Comparison of ENCODE assay signal across 15 mouse cellular contexts in the genomic region with DNA sequence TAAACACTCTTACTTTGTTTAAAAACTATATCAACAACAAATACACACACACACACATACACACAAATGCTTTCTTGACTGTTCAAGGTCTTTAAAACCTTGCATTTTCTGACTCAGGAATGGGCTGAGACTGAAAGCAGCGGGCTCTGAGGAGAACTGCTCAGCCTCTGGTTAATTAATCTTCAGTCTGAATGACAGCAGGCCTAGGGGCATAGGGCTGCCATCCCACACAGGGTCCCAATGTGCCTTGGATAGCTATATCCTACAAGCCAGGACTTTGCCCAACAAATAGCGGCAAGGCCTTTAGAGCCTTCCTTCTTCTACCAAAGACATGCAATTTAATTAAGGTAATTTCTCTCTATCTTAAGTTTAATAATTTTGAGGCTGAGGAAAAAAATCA. TPM values are rescaled to one million over a fixed set of nuclear protein-coding genes. Genes with fewer than 3 reads are reported as not detected.
DNase-seq lines count a peak whose midpoint lies in the region; ATAC-seq and TF ChIP-seq lines count a peak whose summit lies in the region.
"Had no signal": no experiment of that assay in that cellular context is flagged by ENCODE, and none has a peak within 500 bp of the region (broad histone marks: within the 10 kb centered on the region; RNA-seq: fewer than 3 reads in every experiment).

No protein-coding gene starts in this region.

- no peak overlapping the region for H3K4me2 ChIP-seq in embryonic facial prominence, embryonic 14.5 days (ENCODE audit: low read depth, low read length)
- H3K4me2 ChIP-seq in hindbrain, embryonic 16.5 days (ENCODE audit: low read length): no peak overlapping the region
- H3K4me2 ChIP-seq: heart, embryonic 12.5 days; neural tube, embryonic 15.5 days had no signal

- no peaks in the 10 kb centered on the region for H3K36me3 ChIP-seq in embryonic facial prominence, embryonic 14.5 days (ENCODE audit: control insufficient read depth, insufficient read depth, low read length)
- no peaks in the 10 kb centered on the region for H3K36me3 ChIP-seq in hindbrain, embryonic 16.5 days (ENCODE audit: control insufficient read depth, insufficient read depth, low read length)
- no peaks in the 10 kb centered on the region for H3K36me3 ChIP-seq in heart, adult 2 months (ENCODE audit: control insufficient read depth, insufficient read depth, low read length)
- H3K36me3 ChIP-seq: heart, embryonic 12.5 days; neural tube, embryonic 15.5 days had no signal

- H3K79me2 ChIP-seq in heart, adult 2 months (replicated peaks; ENCODE audit: control insufficient read depth, insufficient read depth, low read length): no peaks in the 10 kb centered on the region

- H3K9ac ChIP-seq in embryonic facial prominence, embryonic 14.5 days (ENCODE audit: low read depth, low read length): no peak overlapping the region
- H3K9ac ChIP-seq in hindbrain, embryonic 16.5 days (ENCODE audit: low read depth, low read length): no peak overlapping the region
- H3K9ac ChIP-seq in heart, adult 2 months (ENCODE audit: low read depth, low read length): no peak overlapping the region
- H3K9ac ChIP-seq: heart, embryonic 12.5 days; neural tube, embryonic 15.5 days had no signal

- H3K4me3 ChIP-seq in embryonic facial prominence, embryonic 14.5 days (ENCODE audit: low read depth, low read length): no peak overlapping the region
- no peak overlapping the region for H3K4me3 ChIP-seq in hindbrain, embryonic 16.5 days (ENCODE audit: low read length)
- H3K4me3 ChIP-seq in heart, adult 2 months: no peak overlapping the region
- H3K4me3 ChIP-seq: heart, embryonic 12.5 days; layer of hippocampus, adult 2 months; neural tube, embryonic 15.5 days had no signal

- intact Hi-C loops in heart, adult 2 months (cut with DNase I): no loop called here

- no peaks in the 10 kb centered on the region for H3K9me3 ChIP-seq in embryonic facial prominence, embryonic 14.5 days (ENCODE audit: control insufficient read depth, low read length)
- H3K9me3 ChIP-seq in hindbrain, embryonic 16.5 days (ENCODE audit: control insufficient read depth, low read length): no peaks in the 10 kb centered on the region
- H3K9me3 ChIP-seq: heart, embryonic 12.5 days; neural tube, embryonic 15.5 days had no signal

- no peaks in the 10 kb centered on the region for H3K27me3 ChIP-seq in embryonic facial prominence, embryonic 14.5 days (replicated peaks; ENCODE audit: control insufficient read depth, insufficient read depth, low read length)
- H3K27me3 ChIP-seq in hindbrain, embryonic 16.5 days (replicated peaks; ENCODE audit: control insufficient read depth, insufficient read depth, low read length): no peaks in the 10 kb centered on the region
- H3K27me3 ChIP-seq in heart, adult 2 months (ENCODE audit: control insufficient read depth, insufficient read depth, low read length): no peaks in the 10 kb centered on the region
- H3K27me3 ChIP-seq: heart, embryonic 12.5 days; neural tube, embryonic 15.5 days had no signal

- no peak for TF ChIP-seq CTCF in heart, adult 2 months (IDR thresholded peaks at IDR 0.05)

- 52% methylated on average over 2 of the region's 2 CpGs for WGBS in embryonic facial prominence, embryonic 14.5 days
- 41% methylated on average over 2 of the region's 2 CpGs for WGBS in hindbrain, embryonic 16.5 days
- WGBS in heart, adult 2 months: 96% methylated on average over 2 of the region's 2 CpGs

- no peak for ATAC-seq in embryonic facial prominence, embryonic 14.5 days (ENCODE audit: low read depth)
- ATAC-seq in hindbrain, embryonic 16.5 days: 0 out of 2 replicates have a peak, but pooled peaks have one; percentile 45

- no peak for TF ChIP-seq EP300 in heart, adult 2 months (IDR thresholded peaks at IDR 0.05; ENCODE audit: insufficient read depth, low read depth, low read length)

- H3K4me1 ChIP-seq in embryonic facial prominence, embryonic 14.5 days (ENCODE audit: control insufficient read depth, insufficient read depth, low read length): no peaks in the 10 kb centered on the region
- H3K4me1 ChIP-seq in hindbrain, embryonic 16.5 days (ENCODE audit: control insufficient read depth, insufficient read depth, low read depth, low read length): no peaks in the 10 kb centered on the region
- H3K4me1 ChIP-seq in heart, adult 2 months (ENCODE audit: control insufficient read depth, insufficient read depth, low read length): no peaks in the 10 kb centered on the region
- H3K4me1 ChIP-seq: heart, embryonic 12.5 days had no signal

- H3K27ac ChIP-seq in embryonic facial prominence, embryonic 14.5 days (replicated peaks; ENCODE audit: low read depth, low read length): no peak overlapping the region
- H3K27ac ChIP-seq in hindbrain, embryonic 16.5 days (ENCODE audit: low read depth, low read length): no peak overlapping the region
- no peak overlapping the region for H3K27ac ChIP-seq in heart, adult 2 months
- H3K27ac ChIP-seq: layer of hippocampus, adult 2 months; neural tube, embryonic 15.5 days had no signal

- DNase-seq in adrenal gland, adult 2 months: peak; percentile 37
- DNase-seq in adrenal gland, adult 8-10 months: no peak
- peak; percentile 76 for DNase-seq in A20 (ENCODE audit: low read depth, low spot score)
- DNase-seq in embryonic facial prominence, embryonic 14.5 days (ENCODE audit: low spot score): peak; percentile 19
- DNase-seq in heart, adult 2 months: no peak
- DNase-seq in cerebellum, postnatal 25 days: no peak
- DNase-seq in heart, postnatal 4 days: no peak
- DNase-seq: cerebellum, adult 11 months; gastrocnemius, postnatal 25 days; kidney, adult 8-10 months; right cerebral cortex, adult 18-20 months had no signal

- TF ChIP-seq POLR2A in heart, adult 2 months (IDR thresholded peaks at IDR 0.05; ENCODE audit: insufficient read depth, low read depth, low read length): no peak

RNA-seq across cellular contexts. Expression of a gene that starts 43.2 kb away (rescaled TPM):
- 10 to 100 TPM; 14.3 to 18.1 TPM for total RNA-seq in adrenal gland, adult 2 months (2021)
- polyA plus RNA-seq in adrenal gland, adult 2 months (2012; rRNA removed): 8.5 and 11.0 TPM in 2 replicates
- total RNA-seq in adrenal gland, adult 8-10 months (2022): 10 to 100 TPM; 18.2 to 29.0 (median 22.1) TPM
- 18.5 and 21.0 TPM in 2 replicates for polyA plus RNA-seq in embryonic facial prominence, embryonic 14.5 days (2014; fragmentation: Nextera tagmentation; extraction: Ambion mirVana)
- 14.1 and 15.1 TPM in 2 replicates for polyA plus RNA-seq in hindbrain, embryonic 16.5 days (2015; fragmentation: Nextera tagmentation; extraction: Ambion mirVana)
- total RNA-seq in heart, adult 2 months (2021): 1 to 10 TPM; 6.3 to 7.3 TPM
- polyA plus RNA-seq in heart, adult 2 months (2012; rRNA removed): 6.9 and 12.4 TPM in 2 replicates
- 10 to 100 TPM; 11.9 to 13.1 TPM for total RNA-seq in heart, postnatal 4 days (2021)

Comparison
In these comparisons a context has a peak if more than half of its experiments do, and no peak if none do; other contexts are left out.
1. DNase-seq: peak in adrenal gland, adult 2 months (single experiment), A20 (single experiment) and embryonic facial prominence, embryonic 14.5 days (single experiment); none in adrenal gland, adult 8-10 months (single experiment), heart, adult 2 months (0 of 2), cerebellum, postnatal 25 days (0 of 2) and heart, postnatal 4 days (single experiment).